Mouse (Mus musculus) liver, embryonic 14 days (tissue): ENCODE data around the gene Cand2. TPM values are rescaled to one million over a fixed set of nuclear protein-coding genes. Genes with fewer than 3 reads are reported as not detected.

Source experiments
- polyA plus RNA-seq: library from polyadenylated mRNA; depleted of rRNA; stranded (reverse); fragments of >200 nt; gene quantifications from 2 replicates; pipeline ENCODE4 v1.2.3, GENCODE M21; 2012; rRNA removed

The Cand2 gene
- 2.2 and 2.5 TPM in 2 replicates for polyA plus RNA-seq

DNA sequence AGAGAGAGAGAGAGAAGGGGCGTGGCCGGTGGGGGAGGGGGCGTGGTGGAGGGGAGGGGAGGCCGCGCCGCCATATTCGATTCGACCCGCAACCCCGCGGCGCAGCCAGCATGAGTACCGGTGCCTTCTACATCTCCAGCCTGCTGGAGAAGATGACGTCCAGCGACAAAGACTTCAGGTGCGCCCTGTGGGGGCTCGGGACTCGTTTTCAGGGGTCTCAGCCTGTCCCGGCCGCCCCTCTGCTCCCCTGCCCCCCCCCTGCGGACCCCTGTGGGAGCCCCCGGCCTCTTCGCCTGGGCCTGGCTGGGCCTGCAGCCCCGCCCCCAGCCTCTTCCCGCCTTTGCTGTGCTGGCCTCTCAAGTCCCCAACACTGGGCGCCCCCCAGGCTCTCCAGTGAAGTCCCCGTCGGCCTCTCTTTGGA, at the start of gene Cand2:
Gene Cand2 (plus strand): TSS at position 38 of the 421 bp plus-strand sequence.

GRCm38 (mm10) chr6:115761995-115762756, 12.2 kb upstream of the Cand2 start, which contains the start of gene Tmem40:
Tmem40 (minus strand) TSS chr6:115762410.

GRCm38 (mm10) chr6:115808488-115809231, 34.3 kb downstream of the Cand2 start, which contains the start of gene Rpl32:
Rpl32 (minus strand) TSS chr6:115808747.

GRCm38 (mm10) chr6:115838161-115838597, 63.8 kb downstream of the Cand2 start, which contains the start of gene Efcab12:
Efcab12 (minus strand) TSS chr6:115838412.

GRCm38 (mm10) chr6:115853091-115853813, 78.9 kb downstream of the Cand2 start, which contains the start of the genes Mbd4 and Ift122:
Mbd4 (minus strand) TSS chr6:115853371.
Ift122 (plus strand) TSS chr6:115853470.

Other genes with a start within 250 kb of the Cand2 start
- gene Tsen2, start 229.9 kb upstream of the Cand2 start, polyA plus RNA-seq = 4.4 and 4.8 TPM in 2 replicates
- 5.5 and 5.6 TPM in 2 replicates for gene Mkrn2os, start 182.0 kb upstream of the Cand2 start, polyA plus RNA-seq
- 7.1 and 7.4 TPM in 2 replicates for gene Mkrn2, start 172.6 kb upstream of the Cand2 start, polyA plus RNA-seq
- 40.0 and 45.1 TPM in 2 replicates for gene Raf1, start 97.9 kb upstream of the Cand2 start, polyA plus RNA-seq
- 18.6 and 18.9 TPM in 2 replicates for gene Tmem40, start 12.1 kb upstream of the Cand2 start, polyA plus RNA-seq
- gene Rpl32, start 34.2 kb downstream of the Cand2 start, polyA plus RNA-seq = 2,015 and 2,031 TPM in 2 replicates
- 0.05 and 0.08 TPM in 2 replicates for gene Efcab12, start 63.9 kb downstream of the Cand2 start, polyA plus RNA-seq
- 6.8 and 7.6 TPM in 2 replicates for gene Mbd4, start 78.8 kb downstream of the Cand2 start, polyA plus RNA-seq
- 1.5 and 1.6 TPM in 2 replicates for gene Ift122, start 78.9 kb downstream of the Cand2 start, polyA plus RNA-seq
- gene Rho, start 157.2 kb downstream of the Cand2 start, polyA plus RNA-seq = 0.02 and 0.10 TPM in 2 replicates
- gene H1foo, start 170.4 kb downstream of the Cand2 start, polyA plus RNA-seq = not detected in 2 replicates
- gene Plxnd1, start 220.5 kb downstream of the Cand2 start, polyA plus RNA-seq = 12.7 and 13.5 TPM in 2 replicates